Mouse (Mus musculus): ENCODE data around the gene Smarcc1.

DNA sequence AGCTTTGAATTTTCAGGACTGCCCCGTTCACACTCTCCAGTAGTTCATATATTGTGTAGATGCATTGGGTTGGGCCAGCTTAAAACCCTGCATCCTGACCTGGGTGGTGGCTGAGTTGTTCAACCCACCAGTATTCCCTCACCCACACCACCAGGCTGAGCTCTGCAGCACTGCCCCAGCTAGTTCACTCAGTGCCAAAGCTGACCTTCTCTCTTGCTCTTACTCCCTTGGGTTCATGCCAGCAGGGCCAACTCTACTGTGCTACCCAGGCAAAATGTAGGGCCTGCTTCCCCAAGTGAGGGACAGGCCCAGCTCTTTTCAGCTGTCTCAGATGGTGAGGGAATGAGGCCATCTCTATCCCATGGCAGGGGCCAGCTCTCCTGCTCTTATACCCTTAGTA lies 41.5 kb downstream of the Smarcc1 start:
- TF ChIP-seq CTCF (IDR thresholded peaks at IDR 0.05; ENCODE audit: control insufficient read depth, insufficient read depth, insufficient read length) = no peak
- no peak for TF ChIP-seq MYOD1 (IDR thresholded peaks at IDR 0.05; ENCODE audit: control insufficient read depth, insufficient read length, low read depth)
- no peak for TF ChIP-seq MAX (IDR thresholded peaks at IDR 0.05)
